Mouse (Mus musculus): ENCODE measurements at regions not wholly inside any gene's neighbourhood (a gene's known extent, or its start where the extent isn't known, plus 50 kb on each side); places are given as distances from the start of the nearest gene placed in this dataset.

GRCm38 (mm10) chr10:72549564-72549963 lies 105.1 kb upstream of the Zwint start:
- no peak for DNase-seq (ENCODE audit: low spot score in 2 of 2)

- no peak for DNase-seq (ENCODE audit: low spot score in 2 of 2)
Measured at GRCm38 (mm10) chr10:72551561-72551960, 103.1 kb upstream of the Zwint start.

GRCm38 (mm10) chr10:72573991-72574652 lies 80.5 kb upstream of the Zwint start:
- no peak for DNase-seq (ENCODE audit: low spot score in 2 of 2)

GRCm38 (mm10) chr10:72577713-72578112 lies 76.9 kb upstream of the Zwint start:
- DNase-seq (ENCODE audit: low spot score in 2 of 2) = no peak

GRCm38 (mm10) chr10:72578501-72578900 lies 76.1 kb upstream of the Zwint start:
- no peak for DNase-seq (ENCODE audit: low spot score in 2 of 2)

GRCm38 (mm10) chr10:72581311-72581710 lies 73.3 kb upstream of the Zwint start:
- no peak for DNase-seq (ENCODE audit: low spot score in 2 of 2)

GRCm38 (mm10) chr10:72588561-72588960 lies 66.1 kb upstream of the Zwint start:
- DNase-seq (ENCODE audit: low spot score in 2 of 2) = no peak

GRCm38 (mm10) chr10:72593049-72593448 lies 61.6 kb upstream of the Zwint start:
- DNase-seq (ENCODE audit: low spot score in 2 of 2) = no peak

Measured in adrenal gland, adult 18-20 months (tissue).